Mouse (Mus musculus): ENCODE measurements around the gene Gps2.
A peak's percentile ranks its signal among the peaks of the same experiment; 100 is the strongest.

The Gps2 gene

DNA sequence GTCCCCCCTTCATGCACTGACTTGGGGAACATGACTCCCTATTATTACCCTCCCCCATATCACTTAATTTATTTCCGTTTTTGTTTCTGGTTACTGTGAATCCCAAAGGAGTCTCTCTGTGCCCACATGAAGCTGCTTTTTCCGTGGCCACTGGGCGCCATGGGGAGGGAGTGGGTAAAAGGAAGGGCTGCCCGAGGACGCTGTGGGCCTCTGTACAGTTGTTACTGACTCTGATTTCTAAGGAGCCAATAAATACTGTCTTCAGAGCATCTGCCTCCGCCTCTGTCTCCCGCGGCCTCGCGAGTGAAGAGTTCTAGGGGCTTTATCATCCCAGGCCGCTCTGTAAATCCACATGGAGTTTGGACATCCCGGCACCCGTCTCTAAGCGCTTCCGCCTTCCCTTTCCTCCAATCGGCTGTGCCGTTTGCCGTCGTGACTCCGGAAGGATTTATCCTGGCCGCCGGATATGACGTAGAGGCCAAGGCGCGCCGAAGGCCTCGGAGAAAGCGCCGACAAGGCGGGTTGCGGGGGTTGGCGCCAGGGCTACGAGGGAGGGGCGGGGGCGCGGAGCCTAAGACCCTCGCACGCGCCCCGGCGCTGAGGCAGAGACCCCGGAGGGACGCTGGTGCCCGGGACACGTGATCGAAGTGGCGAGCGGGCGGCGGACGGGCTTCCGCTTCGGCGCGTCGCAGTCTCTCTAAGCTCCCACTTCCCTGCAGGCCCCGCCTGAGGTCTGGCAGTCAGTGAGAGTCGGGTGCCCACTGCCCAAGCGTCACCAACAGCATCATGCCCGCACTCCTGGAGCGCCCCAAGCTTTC, at the start of gene Gps2:
Gps2 (plus strand) TSS at position 335 of the 818 bp plus-strand sequence.
- DNase-seq, result peak; percentile 88

DNA sequence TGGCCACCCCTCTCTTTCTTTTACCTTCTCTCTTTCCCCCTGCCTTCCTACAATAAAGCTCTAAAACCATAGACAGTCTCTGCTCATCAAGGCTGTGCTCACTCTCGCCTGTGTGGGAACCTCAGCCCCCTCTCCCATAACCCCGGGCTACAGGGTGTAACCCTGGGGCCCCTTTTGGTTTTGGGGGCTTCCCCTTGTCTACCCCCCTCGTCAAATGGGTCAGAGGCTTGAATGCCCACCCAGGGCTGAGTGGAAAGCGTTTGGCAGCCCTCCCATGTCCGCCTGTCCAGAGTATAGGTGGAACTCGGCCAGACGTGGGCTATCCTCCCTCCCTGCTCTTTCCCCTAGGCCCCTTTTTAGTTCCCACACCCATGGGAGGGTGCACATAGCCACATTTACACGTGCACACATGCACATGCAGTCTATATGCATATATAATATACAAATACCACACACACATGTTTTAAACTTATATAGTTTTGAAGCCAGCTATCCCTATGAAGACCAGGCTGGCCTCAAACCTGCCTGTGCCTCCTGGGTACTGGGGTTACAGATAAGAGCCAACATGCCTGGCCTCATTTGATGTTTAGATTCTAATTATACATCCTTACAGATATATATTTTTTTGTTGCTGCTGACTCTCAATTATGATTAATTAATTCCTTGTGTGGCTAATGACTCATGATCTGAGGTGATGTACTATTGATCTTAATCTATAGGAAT, 49.4 kb upstream of the Gps2 start:
- no peak for DNase-seq

DNA sequence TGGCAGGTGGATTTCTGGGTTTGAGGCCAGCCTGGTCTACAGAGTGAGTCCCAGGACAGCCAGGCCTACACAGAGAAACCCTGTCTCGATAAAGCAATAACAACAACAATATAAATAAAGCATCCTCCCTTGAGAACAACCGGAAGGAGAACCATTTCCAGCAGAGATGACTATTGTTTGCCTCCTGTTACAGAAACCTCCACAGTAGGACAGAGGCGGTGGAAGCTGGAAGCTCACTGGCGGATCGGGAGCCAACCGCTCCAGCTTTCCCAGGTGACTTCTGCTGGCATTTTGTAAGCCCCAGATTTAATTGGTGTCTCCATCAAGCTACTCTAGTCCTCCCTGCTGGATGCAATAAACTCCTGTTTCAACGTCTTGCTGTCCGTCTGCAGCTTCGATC, 48.1 kb upstream of the Gps2 start:
- no peak for DNase-seq

DNA sequence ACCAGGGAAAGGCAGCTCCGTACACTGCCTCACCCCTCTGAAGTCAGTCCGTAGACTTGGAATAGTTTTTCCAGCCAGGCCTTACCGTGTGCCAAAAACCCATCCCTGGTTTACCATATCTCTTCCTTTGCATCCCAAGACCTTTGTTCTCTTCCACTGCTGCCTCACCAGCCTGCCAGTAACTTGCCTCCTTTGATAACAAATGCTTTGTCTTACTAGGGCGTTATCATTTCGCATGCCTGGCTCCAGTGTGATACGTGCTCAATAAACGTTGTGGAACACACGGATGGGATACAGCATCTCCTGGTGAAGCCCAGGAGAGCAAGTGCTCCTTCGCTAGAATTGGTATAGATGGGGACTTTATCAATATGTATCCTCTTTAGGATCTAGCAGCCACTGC, 46.4 kb upstream of the Gps2 start:
- no peak for DNase-seq

DNA sequence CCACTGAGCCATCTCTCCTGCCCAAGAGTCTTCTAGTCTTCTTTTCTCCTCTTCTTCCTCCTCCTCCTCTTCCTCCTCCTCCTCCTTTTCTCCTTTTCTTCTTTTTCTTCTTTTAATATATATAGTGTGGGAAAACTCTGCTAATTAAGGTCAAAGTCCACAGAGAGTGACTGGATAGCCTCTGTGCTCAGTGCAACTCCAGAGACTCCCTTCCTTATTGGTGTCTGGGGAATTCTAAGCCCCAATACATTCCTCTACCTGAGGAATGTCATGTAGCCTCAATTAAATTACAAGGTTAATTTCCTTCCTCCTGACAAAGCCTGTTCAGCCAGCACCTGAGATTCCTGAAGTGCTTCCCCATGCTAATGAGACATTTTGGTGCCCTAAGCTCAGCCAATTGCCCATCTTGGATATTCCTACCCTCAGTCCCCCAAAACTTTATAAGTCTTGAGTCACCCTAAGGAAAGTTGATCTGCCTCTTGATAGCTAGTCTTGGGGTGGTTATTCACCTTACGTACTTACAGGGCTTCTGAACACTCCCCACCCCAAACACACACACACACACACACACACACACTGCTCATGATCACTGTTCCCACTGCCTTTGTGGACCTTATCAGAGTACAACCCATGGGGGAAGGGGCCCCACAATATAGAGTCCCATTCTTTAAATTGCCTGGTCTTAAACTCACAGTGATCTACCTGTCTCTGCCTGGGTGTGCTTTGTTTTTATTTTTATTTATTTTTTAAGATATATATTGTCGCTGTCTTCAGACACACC, 43.2 kb upstream of the Gps2 start:
- DNase-seq, result no peak

DNA sequence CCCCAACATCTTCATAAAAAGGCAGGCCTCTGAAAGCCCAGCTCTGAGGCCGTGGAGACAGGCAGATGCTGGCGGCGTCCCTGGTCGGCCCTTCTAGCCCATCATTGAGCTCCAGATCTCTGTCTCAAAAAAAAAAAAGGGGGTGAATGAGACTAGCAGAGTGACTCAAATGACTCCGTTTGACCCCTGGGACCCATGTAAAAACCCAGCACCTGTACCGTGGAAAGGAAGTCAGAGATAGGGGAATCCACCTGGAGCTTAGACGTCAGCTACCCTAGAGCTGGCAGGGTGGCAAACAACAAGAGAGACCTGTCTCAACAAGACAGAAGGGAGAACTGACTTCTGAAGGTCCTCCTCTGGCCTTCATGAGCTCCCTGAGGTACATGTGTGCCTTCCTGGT, 41.9 kb upstream of the Gps2 start:
- no peak for DNase-seq

DNA sequence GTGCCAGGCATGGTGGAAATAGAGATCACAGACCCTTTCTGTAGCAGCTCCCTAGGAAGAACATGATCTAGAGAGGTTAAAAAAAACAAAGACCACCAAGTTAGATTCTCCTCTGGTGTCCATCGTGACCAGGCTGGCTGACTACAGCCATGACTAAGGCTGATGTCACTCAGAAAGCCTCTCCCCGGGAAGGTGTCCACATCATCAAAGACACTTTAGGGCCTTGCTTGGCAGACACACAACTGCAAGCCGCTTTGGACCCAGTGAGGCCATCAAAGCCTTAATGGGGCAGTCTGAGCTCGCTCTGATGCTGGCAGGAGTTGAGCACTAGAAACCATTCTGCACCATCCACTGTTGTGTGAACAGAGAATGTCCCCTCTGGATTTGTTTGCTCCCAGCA, 41.2 kb upstream of the Gps2 start:
- DNase-seq, result no peak

DNA sequence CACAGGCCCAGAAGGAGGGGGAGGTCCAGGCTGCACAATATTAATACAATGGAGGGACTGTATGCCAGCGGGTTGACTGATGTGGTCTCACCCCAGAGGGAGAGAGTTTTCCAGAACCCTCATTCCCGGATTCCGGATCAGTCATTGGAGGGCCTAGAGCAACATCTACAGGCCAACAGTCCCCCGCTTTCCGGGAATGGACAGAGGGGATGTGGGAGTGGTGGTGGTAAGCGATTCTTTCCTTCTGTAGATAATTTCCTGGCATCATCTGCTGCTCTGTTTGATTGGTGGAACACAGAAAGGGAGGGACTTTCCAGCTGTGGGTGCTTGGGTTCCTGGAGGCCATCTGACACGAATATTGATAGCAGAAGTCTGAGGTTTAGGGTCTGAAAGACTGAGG, 37.5 kb upstream of the Gps2 start:
- DNase-seq, result no peak

DNA sequence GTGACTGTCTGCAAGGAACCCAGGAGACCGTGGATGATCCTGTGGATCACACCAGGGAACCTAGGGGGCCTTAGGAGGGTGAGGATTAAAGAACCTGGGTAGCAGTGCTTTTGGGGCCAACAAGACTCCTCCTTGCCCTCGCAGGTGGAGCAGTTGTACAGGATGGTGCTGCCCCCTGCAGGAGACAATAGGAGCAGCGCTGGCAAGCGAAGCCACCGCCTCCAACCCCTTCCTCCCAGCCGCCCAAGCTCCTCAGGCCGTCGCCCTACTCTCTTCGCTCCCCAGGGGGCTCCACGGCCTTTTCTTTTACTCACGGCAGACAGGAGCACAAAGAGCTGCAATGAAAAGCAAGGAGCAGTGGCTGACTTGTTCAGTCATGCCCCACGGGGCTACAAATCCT, 36.8 kb upstream of the Gps2 start:
- DNase-seq, result peak; percentile 84

DNA sequence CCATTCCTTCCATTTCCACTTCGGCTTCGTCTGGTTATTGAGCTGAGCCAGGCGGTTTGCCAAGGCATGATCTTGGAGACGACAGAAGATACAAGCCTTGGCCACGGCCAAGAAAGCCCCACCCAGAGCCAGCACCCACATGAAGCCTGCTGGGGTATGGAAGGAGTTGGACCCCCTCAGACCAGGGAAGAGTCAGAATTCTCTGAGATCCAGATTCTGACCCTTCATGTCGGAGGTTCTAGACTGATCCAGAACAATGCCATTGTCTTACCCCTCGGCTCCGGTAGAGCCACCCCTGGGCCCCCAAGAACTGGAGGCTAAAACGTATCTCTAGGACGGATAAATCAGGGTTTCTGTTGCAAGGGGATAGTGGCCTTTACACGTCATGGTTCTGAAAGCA, 35.8 kb upstream of the Gps2 start, which contains the start of gene Tmem95:
Tmem95 (minus strand) TSS at position 141 of the 400 bp plus-strand sequence.
- no peak for DNase-seq

DNA sequence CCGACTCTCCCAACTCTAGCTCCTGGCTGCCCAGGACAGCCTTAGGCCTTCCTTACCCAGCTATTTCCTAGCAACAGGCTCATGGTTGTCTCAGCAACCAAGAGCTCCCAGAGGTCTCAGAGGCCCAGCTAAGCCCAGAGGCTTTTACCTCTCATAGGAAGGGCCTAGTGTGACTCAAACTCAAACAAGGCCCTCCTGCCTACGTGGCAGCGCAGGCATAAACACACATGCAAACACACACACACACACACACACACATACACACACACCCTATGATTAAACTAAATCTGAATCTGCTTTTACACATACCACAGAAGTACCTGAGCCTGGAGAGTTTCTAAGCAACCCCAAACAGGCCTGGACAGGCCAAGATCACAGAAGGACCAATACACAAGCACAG, 35.3 kb upstream of the Gps2 start:
- DNase-seq, result no peak

DNA sequence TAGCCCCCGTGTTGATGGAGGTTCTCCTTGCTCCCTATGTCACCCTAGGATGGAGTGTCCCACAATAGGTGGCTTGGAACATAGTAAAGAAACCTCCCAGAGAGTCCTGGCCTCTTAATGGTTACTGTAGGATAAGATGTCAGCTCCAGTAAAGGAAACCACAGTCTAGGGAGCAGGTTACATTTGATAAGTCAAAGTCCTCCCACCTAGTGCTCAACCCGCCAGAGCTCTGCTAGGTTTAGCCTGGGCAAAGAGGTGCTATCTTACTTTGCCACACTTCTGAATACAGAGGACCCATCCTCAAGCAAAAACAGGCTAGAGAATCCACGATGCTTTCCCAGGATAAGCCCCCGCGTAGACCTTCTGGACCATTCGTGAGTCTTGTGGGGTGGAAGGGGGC, 34.7 kb upstream of the Gps2 start:
- no peak for DNase-seq

DNA sequence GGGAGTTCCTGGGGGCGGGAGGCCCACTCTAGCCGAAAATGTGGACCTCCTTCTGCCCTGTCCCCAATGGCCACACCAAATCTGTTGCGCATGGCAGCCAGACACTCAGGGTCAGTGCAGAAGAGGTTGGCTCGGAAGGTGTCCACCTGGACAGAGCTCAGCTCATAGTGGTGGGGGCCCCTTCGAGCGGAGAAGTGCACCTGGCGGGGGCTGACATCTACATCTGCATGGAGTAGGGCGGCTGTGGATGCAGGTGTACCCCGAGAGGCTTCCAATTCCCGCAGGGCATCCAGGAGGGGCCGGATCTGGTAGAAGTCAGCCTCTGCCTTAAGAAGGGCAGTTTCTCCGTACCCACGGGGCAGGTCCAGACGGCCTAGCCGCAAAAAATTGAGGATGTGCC, 34.0 kb upstream of the Gps2 start:
- no peak for DNase-seq

DNA sequence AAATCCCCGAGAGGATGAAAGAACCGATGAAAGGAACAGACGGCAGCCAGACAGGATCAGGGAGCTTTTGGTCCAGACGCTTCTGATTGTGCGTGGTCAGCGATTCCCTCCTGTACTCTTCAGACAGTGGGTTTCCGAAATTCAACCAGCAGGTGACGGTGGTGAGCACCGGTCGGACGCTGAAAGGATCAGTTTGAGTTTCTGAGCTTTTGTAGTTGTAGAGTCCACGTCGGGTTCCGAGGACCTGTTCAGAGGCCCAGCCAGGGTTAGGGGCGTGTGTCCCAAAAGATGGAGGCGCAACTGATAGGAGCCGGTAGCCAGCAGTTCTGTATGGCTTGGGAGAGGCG, 33.2 kb upstream of the Gps2 start:
- DNase-seq, result peak; percentile 50

DNA sequence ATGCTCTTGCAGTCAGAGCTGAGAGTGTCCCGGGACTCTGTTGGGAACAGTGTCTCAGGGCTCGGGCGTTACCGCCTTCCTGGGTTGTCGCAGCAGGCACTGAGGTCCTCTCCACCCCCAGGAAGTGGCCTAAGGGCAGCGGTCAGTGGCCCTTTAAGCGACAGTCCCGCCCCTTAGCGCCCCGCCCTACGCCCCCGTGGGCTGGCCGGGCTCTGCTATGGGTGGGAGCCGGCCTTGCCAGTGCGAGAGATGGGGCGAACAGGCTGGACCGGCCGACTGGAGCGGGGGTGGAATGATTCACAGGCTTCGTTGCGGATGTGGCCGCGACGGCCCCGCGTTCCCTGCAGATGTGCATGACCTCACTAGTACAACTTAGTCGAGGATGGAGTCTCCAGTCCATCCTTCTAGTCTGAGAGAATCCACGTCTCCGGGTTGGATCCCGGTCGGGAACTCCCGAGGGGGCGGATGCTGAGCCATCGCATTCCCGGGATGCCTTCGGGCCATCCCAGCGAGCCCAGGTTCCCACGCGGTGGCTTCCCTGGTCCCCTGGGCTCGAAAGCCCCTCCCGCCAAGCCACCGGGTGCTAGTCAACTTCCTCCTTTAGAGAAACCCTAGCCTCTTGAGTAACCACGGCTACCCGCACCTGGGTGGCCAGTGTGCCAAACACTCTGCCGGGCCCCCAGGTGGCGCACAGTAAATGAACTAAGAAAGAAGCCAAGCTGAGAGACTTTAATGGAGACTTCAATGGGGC, 32.7 kb upstream of the Gps2 start, which contains the start of gene Kctd11:
Kctd11 (minus strand) TSS at position 554 of the 751 bp plus-strand sequence.
- DNase-seq, result peak; percentile 64

DNA sequence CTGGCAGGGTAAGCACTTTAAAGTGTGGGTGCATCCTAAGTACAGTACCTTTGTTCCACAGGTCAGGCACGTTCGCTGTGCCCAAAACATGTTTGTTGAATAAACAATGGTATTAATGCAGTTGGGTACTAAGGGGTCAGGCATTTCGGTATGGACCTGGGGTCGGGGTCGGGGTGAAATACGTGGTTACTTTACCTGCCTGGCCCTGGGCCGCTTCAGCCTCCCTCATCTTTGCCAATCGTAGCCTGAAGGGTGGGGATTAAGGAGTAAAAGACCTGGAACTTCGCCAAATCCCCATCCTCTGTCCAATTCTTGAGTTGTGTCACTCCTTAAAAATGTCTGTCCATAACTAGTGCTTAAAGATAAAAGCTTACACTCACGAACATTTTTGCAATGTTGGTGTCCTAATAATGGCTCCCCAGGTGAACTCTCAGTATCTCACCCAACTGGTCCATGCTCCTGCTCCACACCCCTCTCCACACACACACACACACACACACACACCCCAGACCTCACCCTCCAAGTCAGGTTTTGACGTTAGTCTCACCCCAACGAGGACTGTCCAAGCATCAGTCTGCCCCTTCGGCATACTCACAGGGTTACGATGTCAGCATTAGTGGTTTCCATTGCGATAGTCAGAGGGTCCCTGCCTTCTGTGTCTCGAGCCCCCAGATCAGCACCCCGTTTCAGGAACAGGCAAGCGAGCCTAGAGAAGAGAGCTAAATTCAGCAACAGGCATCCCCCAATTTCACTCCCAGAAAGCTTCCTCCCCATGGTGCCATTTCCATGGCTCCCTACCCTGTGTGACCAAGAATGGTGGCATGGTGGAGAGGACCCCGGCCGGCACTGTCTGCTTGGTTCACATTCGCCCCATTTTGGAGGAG, 31.7 kb upstream of the Gps2 start:
- no peak for DNase-seq

DNA sequence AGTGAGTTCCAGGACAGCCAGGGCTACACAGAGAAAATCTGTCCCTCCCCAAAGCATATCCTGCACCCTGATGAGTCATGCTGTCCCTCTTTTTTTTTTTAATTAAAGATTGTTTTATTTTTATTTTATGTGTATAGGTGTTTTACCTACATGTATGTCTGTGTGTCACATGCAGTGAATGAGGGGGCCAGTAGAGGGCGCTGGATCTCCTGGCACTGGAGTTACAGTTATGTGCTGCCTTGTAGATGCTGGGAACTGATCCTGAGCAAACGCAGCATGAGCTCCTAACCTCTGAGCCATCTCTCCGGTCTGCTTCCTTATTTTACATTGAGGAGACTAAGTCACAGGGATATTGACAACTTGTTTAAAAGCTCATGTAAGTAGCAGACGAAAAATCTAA, 30.6 kb upstream of the Gps2 start:
- DNase-seq, result no peak

DNA sequence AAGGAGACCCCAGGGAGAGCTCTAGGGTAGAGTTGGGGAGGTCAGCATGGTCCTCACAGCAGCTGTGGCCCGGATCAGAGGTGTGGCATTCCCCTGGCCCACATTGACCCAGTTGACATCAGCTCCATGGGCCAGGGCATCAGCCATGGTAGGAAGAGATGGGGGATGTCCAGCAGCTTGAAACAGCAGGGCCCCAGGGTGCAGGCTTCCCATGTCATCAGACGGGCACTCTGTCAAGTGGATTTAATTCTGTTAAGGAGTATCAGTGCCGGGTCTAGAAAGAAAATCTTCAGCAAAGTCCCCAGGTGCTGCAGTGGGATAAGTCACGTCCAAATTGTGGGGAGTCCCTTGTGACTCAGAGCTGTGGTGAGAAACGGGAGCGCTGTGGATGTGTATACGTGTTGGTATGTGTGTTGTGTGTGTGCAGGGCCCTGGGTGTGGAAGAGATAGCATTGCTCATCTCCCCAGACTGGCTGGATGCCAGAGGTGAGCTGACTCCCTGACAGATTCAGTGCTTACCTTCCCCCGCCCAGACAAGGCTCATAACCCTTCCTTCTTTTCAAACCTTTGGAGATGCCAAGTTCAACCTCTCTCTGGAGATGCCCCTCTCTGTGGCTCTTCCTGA, 30.0 kb upstream of the Gps2 start:
- DNase-seq, result no peak

DNA sequence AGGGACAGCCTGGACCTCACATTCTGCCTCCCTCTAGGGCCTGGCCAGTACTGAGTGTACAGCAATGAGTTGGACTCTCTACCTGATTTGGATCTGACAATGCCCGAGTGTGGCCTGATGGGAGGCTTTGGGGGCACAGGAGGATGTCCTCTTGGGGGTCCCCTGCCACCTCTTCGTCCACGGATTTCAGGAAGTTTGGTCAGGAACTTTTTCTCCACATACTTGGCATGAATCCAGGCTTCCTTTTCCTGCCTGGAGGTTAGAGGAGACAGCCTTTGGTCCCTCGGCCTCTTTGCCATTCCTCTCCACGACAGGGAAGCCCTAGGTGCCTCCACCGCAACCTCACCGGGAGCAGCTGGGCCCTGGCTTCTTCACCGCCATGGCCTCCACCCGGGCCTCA, 29.4 kb upstream of the Gps2 start:
- no peak for DNase-seq

DNA sequence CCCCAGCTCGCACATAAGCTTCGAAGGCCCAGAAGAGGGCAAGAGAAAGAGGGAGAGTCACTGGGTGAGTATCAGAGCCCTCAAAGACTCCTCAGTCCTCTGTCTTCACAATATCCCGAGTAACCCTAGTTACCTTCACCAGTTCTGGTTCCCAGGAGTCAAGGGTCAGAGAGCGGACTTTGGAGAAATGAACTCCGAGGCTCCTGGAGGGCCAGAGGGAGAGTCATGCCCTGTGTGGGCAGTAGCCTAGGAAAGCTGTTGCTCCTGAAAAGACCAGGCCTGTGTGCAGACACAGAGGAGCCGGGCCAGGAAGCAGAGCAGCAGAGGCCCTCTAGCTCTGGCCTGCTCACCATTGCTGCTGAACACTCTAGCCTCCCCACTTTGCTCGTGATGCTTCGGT, 29.0 kb upstream of the Gps2 start:
- DNase-seq, result no peak

DNA sequence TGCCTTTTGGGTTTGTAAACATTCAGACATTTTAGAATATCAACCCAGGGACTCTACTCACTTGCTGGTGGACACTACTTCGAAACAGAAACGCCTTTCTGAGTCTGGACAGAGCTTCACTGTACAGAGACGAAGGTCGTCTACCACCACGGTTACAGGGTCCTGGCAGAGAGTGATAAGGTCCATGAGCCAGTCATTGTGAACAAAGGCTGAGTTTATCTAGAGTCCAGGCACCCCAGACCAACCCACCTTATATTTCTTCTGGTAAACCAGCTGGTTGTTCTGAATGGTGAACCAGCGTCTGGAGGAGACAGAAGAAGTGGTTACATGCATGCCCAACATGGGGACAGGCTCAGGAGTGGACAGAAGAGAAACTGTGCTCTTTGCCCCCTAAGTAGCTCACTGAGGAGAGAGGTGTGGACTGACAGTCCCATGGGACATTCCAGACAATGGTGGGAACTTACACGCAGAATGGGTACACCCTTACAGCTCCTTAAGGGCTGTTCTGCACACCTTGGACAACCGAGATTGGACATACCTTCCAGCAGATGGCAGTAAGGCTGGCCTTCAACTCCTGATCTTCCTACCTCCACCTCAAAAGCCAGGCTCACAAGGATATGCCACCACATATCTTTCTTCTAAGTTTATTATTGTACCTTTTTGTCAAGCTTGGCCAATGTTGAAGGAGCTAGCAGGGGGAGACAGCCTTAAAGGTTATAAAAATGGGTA, 26.6 kb upstream of the Gps2 start:
- no peak for DNase-seq

Data from right cerebral cortex, postnatal 14 days (tissue).